ENCODE assay signal across 7 mouse cellular contexts in genomic region chr10:58446384-58447279, GRCm38 (mm10). TPM values are rescaled to one million over a fixed set of nuclear protein-coding genes. Genes with fewer than 3 reads are reported as not detected.
DNase-seq lines count a peak whose midpoint lies in the region; ATAC-seq and TF ChIP-seq lines count a peak whose summit lies in the region.

Ranbp2 (plus strand) TSS chr10:58446920.

- H3K9me3 ChIP-seq in embryonic facial prominence, embryonic 10.5 days, result no peaks in the 10 kb centered on the region
- H3K9me3 ChIP-seq in intestine, postnatal 0 days (ENCODE audit: control insufficient read depth), result no peaks in the 10 kb centered on the region
- no peaks in the 10 kb centered on the region for H3K9me3 ChIP-seq in midbrain, embryonic 12.5 days

- under 1% methylated on average over 91 of the region's 91 CpGs for WGBS in embryonic facial prominence, embryonic 10.5 days
- WGBS in intestine, postnatal 0 days, result under 1% methylated on average over 84 of the region's 91 CpGs
- under 1% methylated on average over 90 of the region's 91 CpGs for WGBS in midbrain, embryonic 12.5 days
- under 1% methylated on average over 91 of the region's 91 CpGs for WGBS in small intestine, adult 2 months

- no peaks in the 10 kb centered on the region for H3K36me3 ChIP-seq in embryonic facial prominence, embryonic 10.5 days (replicated peaks)
- H3K36me3 ChIP-seq in intestine, postnatal 0 days (ENCODE audit: control insufficient read depth, insufficient read depth), result no peaks in the 10 kb centered on the region
- H3K36me3 ChIP-seq in midbrain, embryonic 12.5 days, result no peaks in the 10 kb centered on the region
- no peaks in the 10 kb centered on the region for H3K36me3 ChIP-seq in small intestine, adult 2 months (ENCODE audit: control insufficient read depth, insufficient read depth, low read length)

- peak; percentile 99 for ATAC-seq in intestine, postnatal 0 days
- peak; percentile 98 for ATAC-seq in midbrain, embryonic 12.5 days (ENCODE audit: low FRiP score, low read depth)

- DNase-seq in adrenal gland, postnatal 10 days, result peak; percentile 98
- DNase-seq in embryonic facial prominence, embryonic 10.5 days (ENCODE audit: low spot score), result peak; percentile 98
- peak; percentile 64 for DNase-seq in gonadal fat pad, adult 2 months (ENCODE audit: low read depth)
- DNase-seq in left cerebral cortex, postnatal 4 days, result peak; percentile 98

- peak; percentile 90 for TF ChIP-seq POLR2A in small intestine, adult 2 months (IDR thresholded peaks at IDR 0.05; ENCODE audit: low read depth, low read length)

- TF ChIP-seq CTCF in intestine, postnatal 0 days (IDR thresholded peaks at IDR 0.05; ENCODE audit: low read depth), result peak; percentile 45; the same call in 1 of the 2 replicates
- no peak for TF ChIP-seq CTCF in small intestine, adult 2 months (IDR thresholded peaks at IDR 0.05; ENCODE audit: extremely low read depth, insufficient read length, insufficient replicate concordance, low read depth, low read length)

- H3K4me2 ChIP-seq in intestine, postnatal 0 days (replicated peaks; ENCODE audit: low read depth), result peak within 1 kb of the TSS; percentile 64
- peak within 1 kb of the TSS; percentile 70 for H3K4me2 ChIP-seq in midbrain, embryonic 12.5 days (replicated peaks)

- H3K4me3 ChIP-seq in embryonic facial prominence, embryonic 10.5 days, result peak within 1 kb of the TSS; percentile 99
- peak within 1 kb of the TSS; percentile 98 for H3K4me3 ChIP-seq in intestine, postnatal 0 days (ENCODE audit: low read depth, low read length)
- H3K4me3 ChIP-seq in midbrain, embryonic 12.5 days, result peak within 1 kb of the TSS; percentile 98
- peak within 1 kb of the TSS; percentile 78 for H3K4me3 ChIP-seq in small intestine, adult 2 months (ENCODE audit: low read depth, low read length)

- no peaks in the 10 kb centered on the region for H3K27me3 ChIP-seq in embryonic facial prominence, embryonic 10.5 days (replicated peaks; ENCODE audit: low read depth, poor library complexity, severe bottlenecking)
- no peaks in the 10 kb centered on the region for H3K27me3 ChIP-seq in intestine, postnatal 0 days (replicated peaks; ENCODE audit: control insufficient read depth, insufficient read depth, low read length)
- H3K27me3 ChIP-seq in midbrain, embryonic 12.5 days, result no peaks in the 10 kb centered on the region
- H3K27me3 ChIP-seq in small intestine, adult 2 months (ENCODE audit: control insufficient read depth, insufficient read depth, low read length), result no peaks in the 10 kb centered on the region

- H3K4me1 ChIP-seq in embryonic facial prominence, embryonic 10.5 days, result peaks cover 11% of the 10 kb centered on the region
- no peaks in the 10 kb centered on the region for H3K4me1 ChIP-seq in intestine, postnatal 0 days (replicated peaks; ENCODE audit: control insufficient read depth, insufficient read depth, low read length)
- H3K4me1 ChIP-seq in midbrain, embryonic 12.5 days, result peaks cover 8% of the 10 kb centered on the region
- H3K4me1 ChIP-seq in small intestine, adult 2 months (ENCODE audit: control insufficient read depth, insufficient read depth, insufficient read length, low read length), result no peaks in the 10 kb centered on the region

- H3K27ac ChIP-seq in embryonic facial prominence, embryonic 10.5 days (replicated peaks), result peak within 1 kb of the TSS; percentile 95
- peak within 1 kb of the TSS; percentile 99 for H3K27ac ChIP-seq in intestine, postnatal 0 days (ENCODE audit: low read depth, low read length)
- peak within 1 kb of the TSS; percentile 86 for H3K27ac ChIP-seq in midbrain, embryonic 12.5 days (replicated peaks)
- H3K27ac ChIP-seq in small intestine, adult 2 months (ENCODE audit: insufficient read depth, low read depth, low read length), result peak within 1 kb of the TSS; percentile 94

- H3K9ac ChIP-seq in intestine, postnatal 0 days (ENCODE audit: low read depth, low read length), result peak within 1 kb of the TSS; percentile 97
- peak within 1 kb of the TSS; percentile 97 for H3K9ac ChIP-seq in midbrain, embryonic 12.5 days (replicated peaks)

- intact Hi-C loops in left cerebral cortex, postnatal 4 days (cut with DNase I), result loop anchor here (10.0 kb wide), 1 partner anchor 72 kb away; no protein-coding TSS in a partner anchor

RNA-seq across cellular contexts. Expression of gene Ranbp2, which starts in this region (rescaled TPM):
- total RNA-seq in adrenal gland, postnatal 10 days (2021), result 10 to 100 TPM; 61.2 to 63.2 TPM
- 27.0 and 28.2 TPM in 2 replicates for polyA plus RNA-seq in embryonic facial prominence, embryonic 10.5 days (2016; fragmentation: Nextera tagmentation; extraction: Ambion mirVana)
- 7.0 and 8.2 TPM in 2 replicates for polyA plus RNA-seq in gonadal fat pad, adult 2 months (2012; rRNA removed)
- polyA plus RNA-seq in intestine, postnatal 0 days (2015; fragmentation: Nextera tagmentation; extraction: Ambion mirVana), result 8.0 and 9.0 TPM in 2 replicates
- 10 to 100 TPM; 59.5 to 63.3 TPM for total RNA-seq in left cerebral cortex, postnatal 4 days (2021)
- polyA plus RNA-seq in midbrain, embryonic 12.5 days (2016; fragmentation: Nextera tagmentation; extraction: Ambion mirVana), result 28.5 and 33.9 TPM in 2 replicates
- polyA plus RNA-seq in small intestine, adult 2 months (2012; rRNA removed), result 0.71 and 1.3 TPM in 2 replicates

Comparison
In these comparisons a context has a peak if more than half of its experiments do, and no peak if none do; other contexts are left out.
1. Peak in every context shown above with its lines: DNase-seq, ATAC-seq, H3K4me3 ChIP-seq and H3K27ac ChIP-seq.